Mouse (Mus musculus) CD4-positive helper T cell, adult 2 months (primary cell): ENCODE measurements around the gene Gys1.
"Not testable (repeated sequence)": the region's sequence is repeated elsewhere in the genome, so short reads cannot be mapped to it uniquely, and the experiment has no call there.

Experiments
- DNase-seq: peaks from one replicate; pipeline ENCODE4 v3.0.0-alpha.2; 2012; ENCODE audit warnings: low read depth, missing footprints, low spot score

Gys1 gene

GRCm38 (mm10) chr7:45434203-45435015, at the start of gene Gys1:
Gene Gys1 (plus strand): TSS chr7:45434844.
- peak; percentile 100 for DNase-seq

GRCm38 (mm10) chr7:45386077-45386476, 48.6 kb upstream of the Gys1 start:
- no peak for DNase-seq

- no peak for DNase-seq
Measured at GRCm38 (mm10) chr7:45395129-45395541, 39.5 kb upstream of the Gys1 start.

GRCm38 (mm10) chr7:45395578-45396336, 38.9 kb upstream of the Gys1 start, which contains the start of gene Snrnp70:
Gene Snrnp70 (minus strand): TSS chr7:45395742.
- DNase-seq = peak; percentile 100

GRCm38 (mm10) chr7:45396337-45396775, 38.3 kb upstream of the Gys1 start:
- DNase-seq = not testable (repeated sequence)

GRCm38 (mm10) chr7:45396787-45397186, 37.9 kb upstream of the Gys1 start:
- DNase-seq = no peak

- DNase-seq = no peak
Measured at GRCm38 (mm10) chr7:45401521-45402085, 33.0 kb upstream of the Gys1 start.

- peak; percentile 81 for DNase-seq
Measured at GRCm38 (mm10) chr7:45403532-45404261, 30.9 kb upstream of the Gys1 start.

GRCm38 (mm10) chr7:45405091-45406075, 29.3 kb upstream of the Gys1 start, which contains the start of gene Kcna7:
Gene Kcna7 (plus strand): TSS chr7:45405653.
- DNase-seq = peak; percentile 64

GRCm38 (mm10) chr7:45406157-45407156, 28.2 kb upstream of the Gys1 start:
- DNase-seq = peak; percentile 41

GRCm38 (mm10) chr7:45407836-45408235, 26.8 kb upstream of the Gys1 start:
- no peak for DNase-seq

GRCm38 (mm10) chr7:45408351-45408750, 26.3 kb upstream of the Gys1 start:
- no peak for DNase-seq

- DNase-seq = no peak
Measured at GRCm38 (mm10) chr7:45408949-45409348, 25.7 kb upstream of the Gys1 start.

- no peak for DNase-seq
Measured at GRCm38 (mm10) chr7:45409497-45410163, 25.0 kb upstream of the Gys1 start.

GRCm38 (mm10) chr7:45412421-45412820, 22.2 kb upstream of the Gys1 start:
- no peak for DNase-seq

GRCm38 (mm10) chr7:45413113-45413863, 21.4 kb upstream of the Gys1 start, which contains the start of gene Ntf5:
Gene Ntf5 (plus strand): TSS chr7:45413695.
- peak; percentile 37 for DNase-seq
